Mouse (Mus musculus): ENCODE measurements at regions not wholly inside any gene's neighbourhood (a gene's known extent, or its start where the extent isn't known, plus 50 kb on each side); places are given as distances from the start of the nearest gene placed in this dataset.

GRCm38 (mm10) chr16:91980482-91980881, 77.6 kb upstream of the Mrps6 start:
- no peak for TF ChIP-seq CTCF (IDR thresholded peaks at IDR 0.05; ENCODE audit: low read depth)
- no peak for TF ChIP-seq EP300 (optimal IDR thresholded peaks at IDR 0.05)
